Mouse (Mus musculus): ENCODE data around the gene Golim4. TPM values are rescaled to one million over a fixed set of nuclear protein-coding genes. Genes with fewer than 3 reads are reported as not detected.

Golim4 gene
- polyA plus RNA-seq (2012; ENCODE audit: low replicate concordance): 16.0 and 44.1 TPM in 2 replicates

DNA sequence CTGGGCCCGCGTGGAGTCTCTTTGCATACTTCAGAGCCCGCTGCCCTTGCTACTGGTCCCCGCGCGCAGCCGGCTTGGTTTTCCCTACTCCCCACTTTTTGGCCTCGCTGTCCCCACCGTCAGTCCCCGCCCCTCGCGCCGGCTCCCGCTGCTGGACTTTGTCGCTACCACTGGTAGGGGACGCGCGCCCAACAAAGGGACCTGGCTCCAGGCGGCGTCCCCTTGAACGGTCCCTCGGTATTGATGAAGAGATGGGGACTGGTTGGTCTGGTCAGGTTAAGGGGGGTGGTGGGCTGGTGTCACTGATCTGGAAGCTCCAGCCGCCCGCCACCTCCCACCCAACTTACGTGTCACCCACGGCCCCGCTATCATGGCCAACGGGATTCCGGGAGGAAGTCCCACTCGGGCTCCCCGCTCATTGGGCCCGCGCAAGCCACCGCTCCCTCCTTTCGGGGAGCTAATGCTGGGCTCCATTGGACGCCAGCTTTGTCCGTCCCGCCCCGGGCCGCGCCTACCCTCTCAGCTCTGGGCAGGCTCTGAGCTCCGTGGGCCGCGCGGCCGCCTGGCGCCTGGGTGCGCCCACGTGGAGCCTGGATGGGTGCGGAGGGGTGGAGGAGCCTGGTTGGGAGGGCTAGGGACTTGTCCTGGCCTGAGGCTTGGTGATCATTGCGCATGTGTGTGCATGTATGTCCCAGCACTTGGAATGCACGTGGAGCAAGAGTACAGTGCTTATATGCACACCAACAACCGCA is at the start of gene Golim4:
TSS of gene Golim4 (minus strand) at position 399 of the 752 bp plus-strand sequence.

Other genes starting within 250 kb of the Golim4 start
- gene Gm29133, start 208.8 kb downstream of the Golim4 start, polyA plus RNA-seq (2012; ENCODE audit: low replicate concordance): not detected in 2 replicates
- gene Fstl5, start 117.3 kb upstream of the Golim4 start, polyA plus RNA-seq (2012; ENCODE audit: low replicate concordance): 0.03 TPM in 1 of 2 replicates, not detected in the other

Data from hematopoietic multipotent progenitor cell, adult 10-12 weeks (in vitro differentiated cells).